Mouse (Mus musculus) kidney, adult 2 months (tissue): ENCODE data around the gene Dus4l. TPM values are rescaled to one million over a fixed set of nuclear protein-coding genes. Genes with fewer than 3 reads are reported as not detected.
"Not testable (repeated sequence)": the region's sequence is repeated elsewhere in the genome, so short reads cannot be mapped to it uniquely, and the experiment has no call there.

ENCODE experiments used
- DNase-seq: peaks from one replicate; pipeline ENCODE4 v3.0.0; 2021
- H3K27ac ChIP-seq: fragments of 200-500 bp; 2 replicates; pipeline ENCODE4 v1.5.1; 2012; ENCODE audit warnings: low read depth, low read length, control low read depth, inconsistent platforms; ENCODE audit not compliant: insufficient read depth
- H3K27me3 ChIP-seq: fragments of 200-500 bp; replicated peaks from 2 replicates; pipeline ENCODE4 v1.6.1; 2012; ENCODE audit warnings: mild to moderate bottlenecking, moderate library complexity, low read length, inconsistent platforms; ENCODE audit not compliant: control insufficient read depth, insufficient read depth
- H3K36me3 ChIP-seq: fragments of 200-500 bp; 2 replicates; pipeline ENCODE4 v1.6.1; 2012; ENCODE audit warnings: mild to moderate bottlenecking, moderate library complexity, low read length, inconsistent platforms; ENCODE audit not compliant: control insufficient read depth, insufficient read depth
- H3K4me1 ChIP-seq: fragments of 200-500 bp; 2 replicates; pipeline ENCODE4 v1.6.1; 2011; ENCODE audit warnings: low read length; ENCODE audit not compliant: control insufficient read depth, insufficient read depth
- H3K4me3 ChIP-seq: fragments of 200-500 bp; 2 replicates; pipeline ENCODE4 v1.5.1; 2011; ENCODE audit warnings: mild to moderate bottlenecking, low read depth, low read length, control low read depth; ENCODE audit not compliant: insufficient read depth
- CTCF ChIP-seq: fragments of 200-500 bp; conservative IDR thresholded peaks from 2 replicates; pipeline ENCODE4 v1.5.1; 2011; ENCODE audit warnings: low read depth, mild to moderate bottlenecking, control low read depth, low read length, moderate library complexity, mixed read lengths; ENCODE audit not compliant: insufficient read depth, insufficient read length
- POLR2A ChIP-seq: fragments of 200-500 bp; IDR thresholded peaks from one replicate; pipeline ENCODE4 v1.6.1; 2011; ENCODE audit warnings: low read depth, low read length, control low read depth
- WGBS: fragments of 180-500 bp; shearing (Covaris S2); methylation state at CpG from one replicate; pipeline ENCODE4 v1.1.7; 2018; 5-methylcytosine and 5-hydroxymethylcytosine counted together
- polyA plus RNA-seq: library from polyadenylated mRNA; depleted of rRNA; stranded (reverse); fragments of >200 nt; gene quantifications from 2 replicates; pipeline ENCODE4 v1.2.3, GENCODE M21; 2012

Gene Dus4l
- polyA plus RNA-seq, 1 experiment: 3.4 TPM

- Histone ChIP-seq H3K4me3 (no peak overlapping the region), H3K4me1 (no peaks in the 10 kb centered on the region), H3K36me3 (no peaks in the 10 kb centered on the region), H3K27ac (no peak overlapping the region), H3K27me3 (no peaks in the 10 kb centered on the region)
- DNase-seq: no peak
- TF ChIP-seq POLR2A: no peak
- no peak for TF ChIP-seq CTCF
- WGBS: 61% methylated on average over 6 of the region's 6 CpGs
Observed at GRCm38 (mm10) chr12:31665999-31666398, 11.4 kb upstream of the Dus4l start.

DNA sequence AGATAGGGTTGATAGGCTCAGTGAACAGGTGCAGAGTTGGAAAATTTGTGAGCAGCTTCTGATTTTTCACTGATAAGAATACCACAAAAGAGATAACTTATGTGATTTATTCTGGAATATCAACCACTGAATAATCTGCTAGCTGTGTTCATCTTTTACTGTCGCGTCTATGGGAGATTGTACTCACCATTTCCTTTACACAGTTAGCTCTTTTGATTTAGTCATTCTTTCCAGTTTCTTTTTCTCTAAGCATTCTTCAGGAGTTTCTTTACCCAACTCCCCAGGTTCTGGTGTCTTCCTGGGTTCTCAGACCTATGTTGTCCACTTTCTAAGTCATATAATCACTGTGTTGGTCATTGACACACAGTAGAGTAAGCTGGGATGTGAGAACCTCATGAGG lies 2.2 kb upstream of the Dus4l start:
- Histone ChIP-seq H3K4me1 (no peaks in the 10 kb centered on the region; the same call in 1 of the 2 replicates), H3K4me3 (no peak overlapping the region), H3K27me3 (no peaks in the 10 kb centered on the region), H3K36me3 (no peaks in the 10 kb centered on the region), H3K27ac (no peak overlapping the region)
- no peak for TF ChIP-seq POLR2A
- TF ChIP-seq CTCF: no peak
- 92% methylated on average over 2 of the region's 2 CpGs for WGBS
- no peak for DNase-seq

DNA sequence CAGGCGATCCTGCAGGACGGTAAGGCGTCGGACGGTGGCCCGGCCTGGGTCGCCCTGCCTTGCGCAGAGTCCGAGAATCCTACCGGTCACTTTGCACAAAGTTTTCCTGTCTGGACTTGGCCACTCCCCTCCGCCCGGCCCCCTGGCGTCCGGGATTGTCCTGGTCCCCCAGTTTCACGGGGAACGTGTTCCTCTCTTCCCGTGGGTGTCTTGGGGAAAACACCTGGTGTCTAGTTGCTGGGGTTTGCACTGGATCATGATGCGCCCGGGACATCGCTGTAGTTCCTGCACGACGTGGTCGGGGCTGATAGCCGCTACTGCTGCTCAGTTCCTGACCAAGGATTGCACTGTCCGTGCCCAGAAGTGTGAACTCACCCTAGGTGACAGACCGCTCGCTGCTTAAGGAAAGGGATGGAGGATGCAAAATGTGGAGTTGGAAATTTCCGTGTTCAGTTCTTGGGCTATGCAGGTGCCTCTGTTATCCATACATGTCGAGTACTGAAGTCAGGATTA lies 395 bp upstream of the Dus4l start:
- WGBS: under 1% methylated on average over 29 of the region's 29 CpGs
- DNase-seq: no peak
- peak overlapping the region; percentile 83 for H3K27ac ChIP-seq

GRCm38 (mm10) chr12:31653611-31654010 lies 1.0 kb downstream of the Dus4l start:
- no peaks in the 10 kb centered on the region; the same call in 1 of the 2 replicates for H3K4me1 ChIP-seq
- H3K27ac ChIP-seq: no peak overlapping the region
- TF ChIP-seq CTCF: no peak
- no peak for TF ChIP-seq POLR2A
- no peak overlapping the region for H3K4me3 ChIP-seq
- 81% methylated on average over 5 of the region's 5 CpGs for WGBS
- H3K36me3 ChIP-seq: no peaks in the 10 kb centered on the region
- no peaks in the 10 kb centered on the region for H3K27me3 ChIP-seq
- no peak for DNase-seq

More for the DNA sequence above, 395 bp upstream of the Dus4l start:
- Histone ChIP-seq H3K4me3 (peak overlapping the region; percentile 97), H3K4me1 (no peaks in the 10 kb centered on the region; the same call in 1 of the 2 replicates), H3K27me3 (no peaks in the 10 kb centered on the region), H3K36me3 (no peaks in the 10 kb centered on the region)
- TF ChIP-seq CTCF (peak; percentile 36; the same call in 1 of the 2 replicates), POLR2A (no peak)

GRCm38 (mm10) chr12:31635240-31635607 lies 19.4 kb downstream of the Dus4l start:
- H3K4me1 ChIP-seq: 0 out of 2 replicates have a peak, but pooled peaks cover 3% of the 10 kb centered on the region
- TF ChIP-seq POLR2A (no peak), CTCF (no peak)
- WGBS: 92% methylated on average over 3 of the region's 3 CpGs
- no peaks in the 10 kb centered on the region; the same call in 1 of the 2 replicates for H3K36me3 ChIP-seq
- H3K27me3 ChIP-seq: no peaks in the 10 kb centered on the region
- no peak for DNase-seq
- H3K27ac ChIP-seq: no peak overlapping the region
- H3K4me3 ChIP-seq: no peak overlapping the region

DNA sequence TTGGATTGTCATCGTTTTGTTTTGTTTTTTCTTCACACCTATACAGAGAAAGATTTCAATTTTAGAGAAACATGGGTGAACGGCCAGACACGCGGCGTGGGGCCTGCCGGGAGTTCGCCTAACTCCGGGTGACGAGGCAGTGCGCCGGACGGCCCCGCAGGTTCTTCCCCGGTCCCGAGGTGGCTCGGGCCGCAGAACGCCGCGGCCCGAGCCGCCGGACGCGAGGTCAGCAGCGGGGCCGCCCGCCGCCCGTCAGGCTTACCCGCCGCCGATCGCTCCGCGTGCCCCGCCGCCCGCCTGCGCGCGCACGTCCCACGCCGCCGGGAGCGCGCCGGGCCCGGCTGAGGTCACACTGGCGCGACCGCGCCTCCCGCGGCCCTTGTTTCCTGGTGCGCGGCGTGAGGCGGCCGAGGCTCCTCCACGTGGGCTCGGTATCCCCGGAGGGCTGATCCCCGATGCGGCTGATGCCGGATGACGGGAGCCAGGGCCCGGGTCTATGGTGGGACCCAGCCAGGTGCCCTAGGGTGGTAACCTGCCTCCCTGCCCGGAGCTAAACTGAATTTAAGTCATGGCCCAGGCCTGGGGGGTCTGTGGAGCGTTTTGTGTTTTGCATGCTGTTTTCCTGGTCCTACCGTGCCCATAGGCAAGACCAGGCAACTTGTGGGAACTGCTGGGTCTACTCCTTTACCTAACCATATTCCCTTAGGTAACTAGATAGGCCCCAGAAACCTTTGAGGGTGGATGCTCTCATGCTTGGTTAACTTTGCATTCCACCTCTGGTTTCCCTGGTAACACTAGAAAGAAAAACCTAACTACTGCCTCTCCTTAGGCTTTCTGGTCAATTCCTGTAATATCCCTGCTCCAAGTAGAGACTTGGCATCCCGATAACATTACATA lies 20.0 kb downstream of the Dus4l start, which contains the start of gene Bcap29:
TSS of gene Bcap29 (minus strand) at position 316 of the 897 bp plus-strand sequence.
- H3K4me3 ChIP-seq: peak within 1 kb of the TSS; percentile 51
- H3K4me1 ChIP-seq: 0 out of 2 replicates have a peak, but pooled peaks cover 3% of the 10 kb centered on the region
- H3K36me3 ChIP-seq: no peaks in the 10 kb centered on the region
- TF ChIP-seq CTCF (no peak), POLR2A (no peak)
- DNase-seq: peak; percentile 84
- H3K27me3 ChIP-seq: no peaks in the 10 kb centered on the region
- no peak within 1 kb of the TSS for H3K27ac ChIP-seq
- 3% methylated on average over 72 of the region's 73 CpGs for whole genome bisulfite sequencing

DNA sequence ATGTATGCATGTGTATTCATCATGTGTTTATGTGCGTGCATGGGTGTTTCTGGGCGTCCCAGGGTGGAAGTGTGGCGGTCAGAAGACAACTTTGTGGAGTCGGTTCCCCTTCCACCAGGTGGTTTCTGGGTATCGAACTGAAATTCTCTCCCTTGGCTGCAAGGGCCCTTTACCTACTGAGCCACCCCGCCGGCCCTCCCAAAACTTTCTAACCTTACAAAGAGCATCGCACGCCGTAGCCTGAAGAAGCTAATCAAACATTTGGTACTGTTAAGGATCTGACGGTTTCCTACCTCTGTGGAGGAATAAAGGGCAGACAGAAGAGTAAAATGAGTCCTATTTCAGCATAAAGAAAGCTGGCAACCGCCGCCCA lies 20.7 kb downstream of the Dus4l start:
- Histone ChIP-seq H3K4me1 (0 out of 2 replicates have a peak, but pooled peaks cover 3% of the 10 kb centered on the region), H3K27ac (no peak overlapping the region), H3K4me3 (peak overlapping the region; percentile 51), H3K36me3 (no peaks in the 10 kb centered on the region), H3K27me3 (no peaks in the 10 kb centered on the region)
- no peak for DNase-seq
- WGBS: 14% methylated on average over 13 of the region's 13 CpGs
- no peak for TF ChIP-seq POLR2A
- no peak for TF ChIP-seq CTCF

- H3K27me3 ChIP-seq, H3K27ac ChIP-seq, DNase-seq, H3K4me3 ChIP-seq, H3K36me3 ChIP-seq, H3K4me1 ChIP-seq: not testable (repeated sequence)
- 95% methylated on average over 9 of the region's 9 CpGs for WGBS
Observed at GRCm38 (mm10) chr12:31628396-31628795, 26.2 kb downstream of the Dus4l start.
